Mouse (Mus musculus) midbrain, embryonic 16.5 days (tissue): ENCODE results near the gene Caml. TPM values are rescaled to one million over a fixed set of nuclear protein-coding genes. Genes with fewer than 3 reads are reported as not detected.
"Not testable (repeated sequence)": the region's sequence is repeated elsewhere in the genome, so short reads cannot be mapped to it uniquely, and the experiment has no call there.

ENCODE experiments used
- ATAC-seq: fragments of 200-750 bp; cut with Nextera tagmentation; 2 replicates; pipeline ENCODE4 v1.8.0; 2017; ENCODE audit warnings: moderate TSS enrichment
- H3K27ac ChIP-seq: fragments of 300-500 bp; sonication (generic); 2 replicates; pipeline ENCODE4 v1.5.1; 2014; ENCODE audit warnings: mild to moderate bottlenecking, low read length, mixed read lengths
- H3K27me3 ChIP-seq: fragments of 300-500 bp; sonication (generic); 2 replicates; pipeline ENCODE4 v1.6.1; 2014; ENCODE audit warnings: low read depth, low read length, mixed read lengths; ENCODE audit not compliant: control insufficient read depth, insufficient read depth
- H3K36me3 ChIP-seq: fragments of 300-500 bp; sonication (generic); 2 replicates; pipeline ENCODE4 v1.6.1; 2014; ENCODE audit warnings: mild to moderate bottlenecking, low read length, moderate library complexity, mixed read lengths; ENCODE audit not compliant: control insufficient read depth, insufficient read depth
- H3K4me1 ChIP-seq: fragments of 300-500 bp; sonication (generic); 2 replicates; pipeline ENCODE4 v1.6.1; 2014; ENCODE audit warnings: mild to moderate bottlenecking, low read length, mixed read lengths; ENCODE audit not compliant: control insufficient read depth, insufficient read depth
- H3K4me2 ChIP-seq: fragments of 300-500 bp; sonication (generic); 2 replicates; pipeline ENCODE4 v1.6.1; 2014; ENCODE audit warnings: mild to moderate bottlenecking, low read length, mixed read lengths
- H3K4me3 ChIP-seq: fragments of 300-500 bp; sonication (generic); 2 replicates; pipeline ENCODE4 v1.5.1; 2014; ENCODE audit warnings: low read depth, mild to moderate bottlenecking, low read length, moderate library complexity, mixed read lengths
- H3K9ac ChIP-seq: fragments of 300-500 bp; sonication (generic); 2 replicates; pipeline ENCODE4 v1.6.1; 2014; ENCODE audit warnings: low read depth, low read length, mixed read lengths
- H3K9me3 ChIP-seq: fragments of 300-500 bp; sonication (generic); replicated peaks from 2 replicates; pipeline ENCODE4 v1.6.1; 2014; ENCODE audit warnings: mild to moderate bottlenecking, low read length, mixed read lengths; ENCODE audit not compliant: control insufficient read depth, poor library complexity, severe bottlenecking
- WGBS: fragments of 180-500 bp; shearing (Covaris S2); extraction: QIAGEN DNeasy Blood & Tissue Kit; methylation state at CpG from one replicate; pipeline ENCODE4 v1.1.7; 2014; 5-methylcytosine and 5-hydroxymethylcytosine counted together
- polyA plus RNA-seq: library from polyadenylated mRNA; unstranded; fragments of >200 nt; fragmentation: Nextera tagmentation; extraction: Ambion mirVana; gene quantifications from 2 replicates; pipeline ENCODE4 v1.2.1, GENCODE M21; 2015

The Caml gene
- polyA plus RNA-seq, 1 experiment from 2014 or later, result 112 TPM

GRCm38 (mm10) chr13:55640480-55640879, 17.7 kb downstream of the Caml start:
- peaks cover 11% of the 10 kb centered on the region for H3K36me3 ChIP-seq
- H3K9me3 ChIP-seq, H3K4me2 ChIP-seq, H3K27me3 ChIP-seq, H3K27ac ChIP-seq, ATAC-seq, H3K4me3 ChIP-seq, H3K9ac ChIP-seq: not testable (repeated sequence)
- WGBS, result 45% methylated on average over 8 of the region's 8 CpGs
- H3K4me1 ChIP-seq, result peaks cover 11% of the 10 kb centered on the region

GRCm38 (mm10) chr13:55644525-55644924, 21.7 kb downstream of the Caml start:
- Histone ChIP-seq H3K27me3 (no peaks in the 10 kb centered on the region), H3K36me3 (peaks cover 35% of the 10 kb centered on the region), H3K4me1 (no peaks in the 10 kb centered on the region), H3K4me2 (no peak overlapping the region), H3K9ac (no peak overlapping the region), H3K9me3 (no peaks in the 10 kb centered on the region), H3K4me3 (no peak overlapping the region), H3K27ac (no peak overlapping the region)
- no peak for ATAC-seq
- 92% methylated on average over 2 of the region's 2 CpGs for WGBS

- Histone ChIP-seq H3K9me3 (no peaks in the 10 kb centered on the region), H3K4me1 (no peaks in the 10 kb centered on the region), H3K4me2 (no peak overlapping the region), H3K9ac (no peak overlapping the region), H3K27me3 (no peaks in the 10 kb centered on the region), H3K36me3 (peaks cover 70% of the 10 kb centered on the region), H3K4me3 (no peak overlapping the region), H3K27ac (no peak overlapping the region)
- 91% methylated on average over 12 of the region's 12 CpGs for WGBS
- no peak for ATAC-seq
Measured at GRCm38 (mm10) chr13:55650098-55650497, 27.3 kb downstream of the Caml start.

- WGBS, result 93% methylated on average over 6 of the region's 6 CpGs
- H3K4me1 ChIP-seq, result no peaks in the 10 kb centered on the region
- ATAC-seq, result no peak
Measured at GRCm38 (mm10) chr13:55650980-55651379, 28.2 kb downstream of the Caml start.

GRCm38 (mm10) chr13:55668550-55668949, 45.7 kb downstream of the Caml start:
- Histone ChIP-seq H3K27me3 (no peaks in the 10 kb centered on the region), H3K4me1 (no peaks in the 10 kb centered on the region), H3K9me3 (no peaks in the 10 kb centered on the region), H3K4me3 (no peak overlapping the region), H3K9ac (no peak overlapping the region), H3K27ac (no peak overlapping the region), H3K4me2 (no peak overlapping the region), H3K36me3 (peaks cover 69% of the 10 kb centered on the region)
- no peak for ATAC-seq
- 88% methylated on average over 6 of the region's 6 CpGs for WGBS

More at GRCm38 (mm10) chr13:55650980-55651379, 28.2 kb downstream of the Caml start:
- Histone ChIP-seq H3K27me3 (no peaks in the 10 kb centered on the region), H3K27ac (no peak overlapping the region), H3K36me3 (peaks cover 69% of the 10 kb centered on the region), H3K4me2 (no peak overlapping the region), H3K9me3 (no peaks in the 10 kb centered on the region), H3K9ac (no peak overlapping the region), H3K4me3 (no peak overlapping the region)

- no peak overlapping the region for H3K4me3 ChIP-seq
- ATAC-seq, result no peak
- no peak overlapping the region for H3K9ac ChIP-seq
- no peaks in the 10 kb centered on the region for H3K27me3 ChIP-seq
- no peaks in the 10 kb centered on the region for H3K4me1 ChIP-seq
- peaks cover 64% of the 10 kb centered on the region for H3K36me3 ChIP-seq
- no peak overlapping the region for H3K4me2 ChIP-seq
- H3K27ac ChIP-seq, result no peak overlapping the region
- H3K9me3 ChIP-seq, result no peaks in the 10 kb centered on the region
- 95% methylated on average over 6 of the region's 6 CpGs for WGBS
Measured at GRCm38 (mm10) chr13:55672711-55673110, 49.9 kb downstream of the Caml start.

GRCm38 (mm10) chr13:55677364-55677763, 54.6 kb downstream of the Caml start:
- 94% methylated on average over 8 of the region's 8 CpGs for WGBS

More at GRCm38 (mm10) chr13:55677364-55677763, 54.6 kb downstream of the Caml start:
- no peaks in the 10 kb centered on the region for H3K4me1 ChIP-seq
- H3K36me3 ChIP-seq, result peaks cover 48% of the 10 kb centered on the region
- no peak overlapping the region for H3K4me2 ChIP-seq
- no peak overlapping the region for H3K9ac ChIP-seq
- ATAC-seq, result no peak
- H3K4me3 ChIP-seq, result no peak overlapping the region
- no peaks in the 10 kb centered on the region for H3K27me3 ChIP-seq
- H3K27ac ChIP-seq, result no peak overlapping the region
- H3K9me3 ChIP-seq, result no peaks in the 10 kb centered on the region

Other genes starting within 250 kb of the Caml start
- not detected in 2 replicates for gene Slc34a1, start 224.8 kb upstream of the Caml start, polyA plus RNA-seq
- gene Pfn3, start 207.8 kb upstream of the Caml start, polyA plus RNA-seq, result 0.57 and 0.98 TPM in 2 replicates
- gene F12, start 196.2 kb upstream of the Caml start, polyA plus RNA-seq, result 0.31 TPM in 1 of 2 replicates, not detected in the other
- 28.3 and 31.8 TPM in 2 replicates for gene Grk6, start 177.9 kb upstream of the Caml start, polyA plus RNA-seq
- gene Prr7, start 158.7 kb upstream of the Caml start, polyA plus RNA-seq, result 5.0 and 5.6 TPM in 2 replicates
- 617 and 675 TPM in 2 replicates for gene Dbn1, start 134.9 kb upstream of the Caml start, polyA plus RNA-seq
- gene Pdlim7, start 109.3 kb upstream of the Caml start, polyA plus RNA-seq, result 156 and 158 TPM in 2 replicates
- 5.1 and 5.6 TPM in 2 replicates for gene Dok3, start 93.7 kb upstream of the Caml start, polyA plus RNA-seq
- gene Ddx41, start 86.3 kb upstream of the Caml start, polyA plus RNA-seq, result 57.0 and 58.1 TPM in 2 replicates
- 48.3 and 56.3 TPM in 2 replicates for gene Fam193b, start 51.9 kb upstream of the Caml start, polyA plus RNA-seq
- 109 and 117 TPM in 2 replicates for gene Tmed9, start 49.3 kb upstream of the Caml start, polyA plus RNA-seq
- gene B4galt7, start 23.1 kb upstream of the Caml start, polyA plus RNA-seq, result 42.7 and 46.1 TPM in 2 replicates
- gene Ddx46, start 12.0 kb downstream of the Caml start, polyA plus RNA-seq, result 25.7 and 28.3 TPM in 2 replicates
- 82.3 and 84.5 TPM in 2 replicates for gene B230219D22Rik, start 70.1 kb downstream of the Caml start, polyA plus RNA-seq
- gene Txndc15, start 91.6 kb downstream of the Caml start, polyA plus RNA-seq, result 143 and 149 TPM in 2 replicates
- gene Pcbd2, start 104.4 kb downstream of the Caml start, polyA plus RNA-seq, result 17.5 and 20.0 TPM in 2 replicates
- 0.19 TPM in 1 of 2 replicates, not detected in the other for gene Catsper3, start 161.6 kb downstream of the Caml start, polyA plus RNA-seq
- 1.0 and 1.4 TPM in 2 replicates for gene Pitx1, start 213.2 kb downstream of the Caml start, polyA plus RNA-seq